Mouse (Mus musculus) hindbrain, postnatal 0 days (tissue): ENCODE measurements at regions not wholly inside any gene's neighbourhood (a gene's known extent, or its start where the extent isn't known, plus 50 kb on each side); places are given as distances from the start of the nearest gene placed in this dataset.

Experiments
- ATAC-seq: fragments of 200-750 bp; cut with Nextera tagmentation; 2 replicates; pipeline ENCODE4 v1.8.0; 2017; ENCODE audit warnings: mild to moderate bottlenecking, moderate TSS enrichment, moderate library complexity
- DNase-seq: peaks from one replicate; pipeline ENCODE4 v3.0.0-alpha.2; 2015; ENCODE audit warnings: low spot score
- H3K27ac ChIP-seq: fragments of 300-500 bp; sonication (generic); 2 replicates; pipeline ENCODE4 v1.5.1; 2014; ENCODE audit warnings: mild to moderate bottlenecking
- H3K27me3 ChIP-seq: fragments of 300-500 bp; sonication (generic); 2 replicates; pipeline ENCODE4 v1.6.1; 2014; ENCODE audit warnings: low read length, mixed read lengths; ENCODE audit not compliant: insufficient read depth
- H3K36me3 ChIP-seq: fragments of 300-500 bp; sonication (generic); 2 replicates; pipeline ENCODE4 v1.6.1; 2014; ENCODE audit warnings: low read length, mixed read lengths; ENCODE audit not compliant: insufficient read depth
- H3K4me1 ChIP-seq: fragments of 300-500 bp; sonication (generic); 2 replicates; pipeline ENCODE4 v1.6.1; 2014; ENCODE audit warnings: antibody characterized with exemption, low read length, mixed read lengths; ENCODE audit not compliant: insufficient read depth
- H3K4me2 ChIP-seq: fragments of 300-500 bp; sonication (generic); 2 replicates; pipeline ENCODE4 v1.6.1; 2014; ENCODE audit warnings: low read depth, mild to moderate bottlenecking, low read length, moderate library complexity, mixed read lengths
- H3K4me3 ChIP-seq: fragments of 300-500 bp; sonication (generic); 2 replicates; pipeline ENCODE4 v1.5.1; 2014; ENCODE audit warnings: low read length
- H3K9ac ChIP-seq: fragments of 300-500 bp; sonication (generic); replicated peaks from 2 replicates; pipeline ENCODE4 v1.6.1; 2014; ENCODE audit warnings: mild to moderate bottlenecking, low read length, moderate library complexity, mixed read lengths
- H3K9me3 ChIP-seq: fragments of 300-500 bp; sonication (generic); 2 replicates; pipeline ENCODE4 v1.6.1; 2016; ENCODE audit warnings: low read length, mixed read lengths
- CTCF ChIP-seq: IDR thresholded peaks from 2 replicates; pipeline ENCODE4 v1.5.1; 2016; ENCODE audit warnings: antibody characterized with exemption, control low read depth, low read depth
- WGBS: fragments of 180-500 bp; shearing (Covaris S2); extraction: QIAGEN DNeasy Blood & Tissue Kit; methylation state at CpG from one replicate; pipeline ENCODE4 v1.1.7; 2014; 5-methylcytosine and 5-hydroxymethylcytosine counted together

DNA sequence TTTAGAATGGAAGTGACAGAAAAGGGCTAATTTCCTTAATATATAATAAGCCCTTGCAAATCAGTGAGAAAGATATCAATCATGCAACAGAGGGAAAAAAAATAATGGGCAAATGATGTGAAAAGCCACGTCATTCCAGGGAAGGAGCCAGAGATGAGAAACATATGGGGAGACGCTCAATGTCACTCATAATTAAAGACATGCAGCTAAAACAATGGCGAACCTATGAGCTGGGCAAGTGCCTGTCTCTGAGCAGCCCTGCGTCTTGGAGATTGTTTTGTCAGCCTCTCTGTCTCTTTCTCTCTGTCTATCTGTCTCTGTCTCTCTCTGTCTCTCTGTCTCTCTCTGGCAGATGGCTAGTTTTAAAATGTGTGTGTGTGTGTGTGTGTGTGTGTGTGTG, 360.1 kb downstream of the Zfp536 start:
- H3K27ac ChIP-seq: no peak overlapping the region
- 35% methylated on average over 4 of the region's 4 CpGs for WGBS
- H3K4me2 ChIP-seq: no peak overlapping the region
- no peaks in the 10 kb centered on the region for H3K4me1 ChIP-seq
- no peaks in the 10 kb centered on the region for H3K27me3 ChIP-seq
- ATAC-seq: no peak
- TF ChIP-seq CTCF: no peak
- no peak overlapping the region for H3K4me3 ChIP-seq
- no peaks in the 10 kb centered on the region for H3K36me3 ChIP-seq
- no peak overlapping the region for H3K9ac ChIP-seq
- DNase-seq: no peak
- no peaks in the 10 kb centered on the region for H3K9me3 ChIP-seq

DNA sequence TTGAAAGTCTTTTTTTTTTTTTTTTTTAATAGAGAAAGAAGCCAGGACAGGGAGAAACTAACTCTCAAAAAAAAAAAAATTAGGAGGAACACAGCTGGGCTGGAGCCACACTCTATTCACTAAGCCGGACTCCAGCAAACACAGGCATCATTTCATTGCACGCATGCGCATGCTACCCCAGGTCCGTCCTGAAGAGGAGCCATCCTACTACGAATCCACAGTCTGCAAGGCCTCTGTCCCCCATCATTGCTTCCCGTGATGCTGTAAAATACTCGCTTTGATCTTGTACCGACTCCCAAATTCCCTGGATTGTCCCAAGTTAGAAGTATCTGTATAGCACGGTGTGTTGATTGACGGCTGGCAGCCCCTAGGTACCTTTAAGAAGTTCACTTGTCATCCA, 351.7 kb downstream of the Zfp536 start:
- ATAC-seq: 0 out of 2 replicates have a peak, but pooled peaks have one; percentile 47
- Histone ChIP-seq H3K9ac (no peak overlapping the region), H3K27ac (no peak overlapping the region), H3K4me1 (no peaks in the 10 kb centered on the region), H3K36me3 (no peaks in the 10 kb centered on the region), H3K9me3 (no peaks in the 10 kb centered on the region), H3K27me3 (no peaks in the 10 kb centered on the region), H3K4me2 (no peak overlapping the region), H3K4me3 (no peak overlapping the region)
- DNase-seq: peak; percentile 20
- WGBS: 79% methylated on average over 10 of the region's 10 CpGs
- peak; percentile 56 for TF ChIP-seq CTCF
